Mouse (Mus musculus) heart, embryonic 16.5 days (tissue): ENCODE results near the gene Adcy2. TPM values are rescaled to one million over a fixed set of nuclear protein-coding genes. Genes with fewer than 3 reads are reported as not detected.

Experiments
- ATAC-seq: fragments of 200-750 bp; cut with Nextera tagmentation; replicated peaks from 2 replicates; pipeline ENCODE4 v1.8.0; 2017; ENCODE audit warnings: moderate number of reproducible peaks; ENCODE audit not compliant: insufficient read depth, low FRiP score; ENCODE audit errors: extremely low read depth
- H3K27ac ChIP-seq: fragments of 300-500 bp; sonication (generic); 2 replicates; pipeline ENCODE4 v1.5.1; 2014; ENCODE audit warnings: mild to moderate bottlenecking, low read length, control low read depth, moderate library complexity
- H3K27me3 ChIP-seq: fragments of 300-500 bp; sonication (generic); 2 replicates; pipeline ENCODE4 v1.6.1; 2014; ENCODE audit warnings: low read length, mixed read lengths; ENCODE audit not compliant: control insufficient read depth, insufficient read depth
- H3K36me3 ChIP-seq: fragments of 300-500 bp; sonication (generic); 2 replicates; pipeline ENCODE4 v1.6.1; 2014; ENCODE audit not compliant: control insufficient read depth, insufficient read depth
- H3K4me1 ChIP-seq: fragments of 300-500 bp; sonication (generic); 2 replicates; pipeline ENCODE4 v1.6.1; 2014; ENCODE audit warnings: low read length, mixed read lengths; ENCODE audit not compliant: control insufficient read depth, insufficient read depth
- H3K4me2 ChIP-seq: fragments of 300-500 bp; sonication (generic); 2 replicates; pipeline ENCODE4 v1.6.1; 2014; ENCODE audit warnings: low read depth, mild to moderate bottlenecking, control low read depth, low read length
- H3K4me3 ChIP-seq: fragments of 300-500 bp; sonication (generic); 2 replicates; pipeline ENCODE4 v1.5.1; 2014; ENCODE audit warnings: mild to moderate bottlenecking, control low read depth, low read length
- H3K9ac ChIP-seq: fragments of 300-500 bp; sonication (generic); 2 replicates; pipeline ENCODE4 v1.6.1; 2014; ENCODE audit warnings: low read length, control low read depth
- H3K9me3 ChIP-seq: fragments of 300-500 bp; sonication (generic); replicated peaks from 2 replicates; pipeline ENCODE4 v1.6.1; 2016; ENCODE audit warnings: low read length; ENCODE audit not compliant: control insufficient read depth
- WGBS: fragments of 180-500 bp; shearing (Covaris S2); extraction: QIAGEN DNeasy Blood & Tissue Kit; methylation state at CpG from one replicate; pipeline ENCODE4 v1.1.7; 2014; 5-methylcytosine and 5-hydroxymethylcytosine counted together
- polyA plus RNA-seq: library from polyadenylated mRNA; unstranded; fragments of >200 nt; fragmentation: Nextera tagmentation; extraction: Ambion mirVana; gene quantifications from 2 replicates; pipeline ENCODE4 v1.2.1, GENCODE M21; 2015

The Adcy2 gene
- 0.58 and 1.6 TPM in 2 replicates for polyA plus RNA-seq

- Histone ChIP-seq H3K36me3 (no peaks in the 10 kb centered on the region), H3K4me3 (peak within 1 kb of the TSS; percentile 65), H3K9ac (peak within 1 kb of the TSS; percentile 60), H3K4me1 (peaks cover 6% of the 10 kb centered on the region), H3K27ac (no peak within 1 kb of the TSS), H3K4me2 (peak within 1 kb of the TSS; percentile 93), H3K27me3 (peaks cover 41% of the 10 kb centered on the region), H3K9me3 (no peaks in the 10 kb centered on the region)
- ATAC-seq: peak; percentile 77
- WGBS: under 1% methylated on average over 68 of the region's 106 CpGs
Measured at GRCm38 (mm10) chr13:68998918-68999801, at the start of gene Adcy2. Gene Adcy2, minus strand, starts transcription at chr13:68999541.

GRCm38 (mm10) chr13:69036991-69037597 lies 37.8 kb upstream of the Adcy2 start:
- H3K27ac ChIP-seq: no peak overlapping the region
- H3K4me2 ChIP-seq: no peak overlapping the region
- no peaks in the 10 kb centered on the region for H3K4me1 ChIP-seq
- H3K9ac ChIP-seq: no peak overlapping the region
- no peak overlapping the region for H3K4me3 ChIP-seq
- H3K36me3 ChIP-seq: no peaks in the 10 kb centered on the region
- H3K27me3 ChIP-seq: no peaks in the 10 kb centered on the region
- no peaks in the 10 kb centered on the region for H3K9me3 ChIP-seq
- no peak for ATAC-seq
- 75% methylated on average over 5 of the region's 5 CpGs for WGBS

- Histone ChIP-seq H3K4me1 (no peaks in the 10 kb centered on the region), H3K9me3 (no peaks in the 10 kb centered on the region), H3K4me2 (no peak overlapping the region), H3K9ac (no peak overlapping the region), H3K4me3 (no peak overlapping the region), H3K36me3 (no peaks in the 10 kb centered on the region), H3K27ac (no peak overlapping the region), H3K27me3 (no peaks in the 10 kb centered on the region)
- ATAC-seq: no peak
- 60% methylated on average over 1 of the region's 1 CpGs for WGBS
Measured at GRCm38 (mm10) chr13:69034621-69035020, 35.3 kb upstream of the Adcy2 start.

- Histone ChIP-seq H3K36me3 (no peaks in the 10 kb centered on the region), H3K9ac (no peak overlapping the region), H3K4me1 (no peaks in the 10 kb centered on the region), H3K4me3 (no peak overlapping the region), H3K4me2 (no peak overlapping the region), H3K27me3 (no peaks in the 10 kb centered on the region), H3K9me3 (no peaks in the 10 kb centered on the region), H3K27ac (no peak overlapping the region)
- ATAC-seq: no peak
- 74% methylated on average over 7 of the region's 7 CpGs for WGBS
Measured at GRCm38 (mm10) chr13:69033532-69033931, 34.2 kb upstream of the Adcy2 start.

GRCm38 (mm10) chr13:69029078-69029757 lies 29.9 kb upstream of the Adcy2 start:
- ATAC-seq: no peak
- H3K9me3 ChIP-seq: no peaks in the 10 kb centered on the region
- 61% methylated on average over 4 of the region's 4 CpGs for WGBS

GRCm38 (mm10) chr13:69024964-69025363 lies 25.6 kb upstream of the Adcy2 start:
- H3K4me3 ChIP-seq: no peak overlapping the region
- H3K9ac ChIP-seq: no peak overlapping the region
- no peaks in the 10 kb centered on the region for H3K36me3 ChIP-seq
- no peaks in the 10 kb centered on the region for H3K4me1 ChIP-seq
- no peaks in the 10 kb centered on the region for H3K9me3 ChIP-seq
- WGBS: 51% methylated on average over 2 of the region's 2 CpGs
- no peak overlapping the region for H3K27ac ChIP-seq
- no peak overlapping the region for H3K4me2 ChIP-seq
- ATAC-seq: no peak
- H3K27me3 ChIP-seq: no peaks in the 10 kb centered on the region

More at GRCm38 (mm10) chr13:69029078-69029757, 29.9 kb upstream of the Adcy2 start:
- no peak overlapping the region for H3K4me2 ChIP-seq
- no peaks in the 10 kb centered on the region for H3K4me1 ChIP-seq
- no peak overlapping the region for H3K4me3 ChIP-seq
- no peak overlapping the region for H3K9ac ChIP-seq
- no peaks in the 10 kb centered on the region for H3K36me3 ChIP-seq
- no peak overlapping the region for H3K27ac ChIP-seq
- H3K27me3 ChIP-seq: no peaks in the 10 kb centered on the region

- Histone ChIP-seq H3K4me2 (no peak overlapping the region), H3K27ac (no peak overlapping the region), H3K4me1 (no peaks in the 10 kb centered on the region), H3K27me3 (no peaks in the 10 kb centered on the region), H3K9ac (no peak overlapping the region), H3K9me3 (no peaks in the 10 kb centered on the region), H3K36me3 (no peaks in the 10 kb centered on the region), H3K4me3 (no peak overlapping the region)
- 90% methylated on average over 2 of the region's 2 CpGs for WGBS
- no peak for ATAC-seq
Measured at GRCm38 (mm10) chr13:69023239-69023638, 23.9 kb upstream of the Adcy2 start.

GRCm38 (mm10) chr13:69020574-69020973 lies 21.2 kb upstream of the Adcy2 start:
- no peak overlapping the region for H3K4me3 ChIP-seq
- H3K27ac ChIP-seq: no peak overlapping the region
- no peak overlapping the region for H3K4me2 ChIP-seq
- no peak for ATAC-seq
- WGBS: 62% methylated on average over 2 of the region's 2 CpGs
- H3K4me1 ChIP-seq: no peaks in the 10 kb centered on the region
- H3K9me3 ChIP-seq: no peaks in the 10 kb centered on the region
- H3K9ac ChIP-seq: no peak overlapping the region
- no peaks in the 10 kb centered on the region for H3K36me3 ChIP-seq
- no peaks in the 10 kb centered on the region for H3K27me3 ChIP-seq

GRCm38 (mm10) chr13:69006915-69007314 lies 7.6 kb upstream of the Adcy2 start:
- no peak overlapping the region for H3K4me3 ChIP-seq
- H3K9ac ChIP-seq: no peak overlapping the region
- ATAC-seq: no peak
- no peak overlapping the region for H3K27ac ChIP-seq
- WGBS: 73% methylated on average over 5 of the region's 5 CpGs
- no peaks in the 10 kb centered on the region for H3K9me3 ChIP-seq
- no peaks in the 10 kb centered on the region for H3K36me3 ChIP-seq
- no peaks in the 10 kb centered on the region for H3K27me3 ChIP-seq
- no peaks in the 10 kb centered on the region for H3K4me1 ChIP-seq
- no peak overlapping the region for H3K4me2 ChIP-seq
